ENCODE assay signal across 8 mouse cellular contexts in genomic region chr16:30511563-30512340, GRCm38 (mm10). TPM values are rescaled to one million over a fixed set of nuclear protein-coding genes. Genes with fewer than 3 reads are reported as not detected.
A peak's percentile ranks its signal among the peaks of the same experiment; 100 is the strongest.
DNase-seq lines count a peak whose midpoint lies in the region; ATAC-seq and TF ChIP-seq lines count a peak whose summit lies in the region.

No protein-coding gene starts in this region.

- no peak for TF ChIP-seq EP300 in lung, postnatal 0 days (IDR thresholded peaks at IDR 0.05)

- no peak for TF ChIP-seq CTCF in lung, postnatal 0 days (IDR thresholded peaks at IDR 0.05)

- H3K36me3 ChIP-seq in lung, postnatal 0 days (ENCODE audit: insufficient read depth, low read length) = no peaks in the 10 kb centered on the region
- H3K36me3 ChIP-seq in forebrain, embryonic 12.5 days (replicated peaks) = peaks cover 16% of the 10 kb centered on the region
- no peaks in the 10 kb centered on the region for H3K36me3 ChIP-seq in liver, embryonic 11.5 days (ENCODE audit: control insufficient read depth, insufficient read depth, low read length)
- no peaks in the 10 kb centered on the region for H3K36me3 ChIP-seq in stomach, embryonic 14.5 days (ENCODE audit: control insufficient read depth, insufficient read depth, low read length)

- H3K9me3 ChIP-seq in lung, postnatal 0 days (ENCODE audit: low read length) = no peaks in the 10 kb centered on the region
- H3K9me3 ChIP-seq in forebrain, embryonic 12.5 days = no peaks in the 10 kb centered on the region
- no peaks in the 10 kb centered on the region for H3K9me3 ChIP-seq in liver, embryonic 11.5 days (ENCODE audit: control insufficient read depth, low read length)
- no peaks in the 10 kb centered on the region for H3K9me3 ChIP-seq in stomach, embryonic 14.5 days (ENCODE audit: control insufficient read depth, low read depth, low read length)

- no peak overlapping the region for H3K4me3 ChIP-seq in lung, postnatal 0 days (ENCODE audit: low read depth, low read length)
- peak overlapping the region; percentile 63 for H3K4me3 ChIP-seq in forebrain, embryonic 12.5 days (replicated peaks)
- peak overlapping the region; percentile 63 for H3K4me3 ChIP-seq in liver, embryonic 11.5 days (ENCODE audit: low read depth, low read length)
- peak overlapping the region; percentile 54; the same call in 1 of the 2 replicates for H3K4me3 ChIP-seq in stomach, embryonic 14.5 days (ENCODE audit: low read depth, low read length)

- WGBS in lung, postnatal 0 days = 82% methylated on average over 13 of the region's 13 CpGs
- 85% methylated on average over 13 of the region's 13 CpGs for WGBS in forebrain, embryonic 12.5 days
- WGBS in liver, embryonic 11.5 days = 67% methylated on average over 13 of the region's 13 CpGs
- WGBS in stomach, embryonic 14.5 days = 76% methylated on average over 13 of the region's 13 CpGs

- peak overlapping the region; percentile 74; the same call in 1 of the 2 replicates for H3K4me2 ChIP-seq in lung, postnatal 0 days (replicated peaks; ENCODE audit: low read depth, low read length)
- peak overlapping the region; percentile 67 for H3K4me2 ChIP-seq in forebrain, embryonic 12.5 days
- H3K4me2 ChIP-seq in liver, embryonic 11.5 days = peak overlapping the region; percentile 75
- H3K4me2 ChIP-seq in stomach, embryonic 14.5 days (replicated peaks; ENCODE audit: low read depth, low read length) = peak overlapping the region; percentile 66

- peak overlapping the region; percentile 87; the same call in 1 of the 2 replicates for H3K9ac ChIP-seq in lung, postnatal 0 days (replicated peaks; ENCODE audit: low read depth)
- peak overlapping the region; percentile 70; the same call in 1 of the 2 replicates for H3K9ac ChIP-seq in forebrain, embryonic 12.5 days
- H3K9ac ChIP-seq in liver, embryonic 11.5 days (ENCODE audit: low read depth, low read length) = peak overlapping the region; percentile 83
- no peak overlapping the region for H3K9ac ChIP-seq in stomach, embryonic 14.5 days (replicated peaks; ENCODE audit: low read depth, low read length)

- H3K27ac ChIP-seq in lung, postnatal 0 days (ENCODE audit: low read length) = no peak overlapping the region
- H3K27ac ChIP-seq in forebrain, embryonic 12.5 days = no peak overlapping the region
- H3K27ac ChIP-seq in liver, embryonic 11.5 days (ENCODE audit: low read depth, low read length) = peak overlapping the region; percentile 64
- peak overlapping the region; percentile 92; the same call in 1 of the 2 replicates for H3K27ac ChIP-seq in stomach, embryonic 14.5 days (ENCODE audit: low read length)

- ATAC-seq in lung, postnatal 0 days = no peak
- no peak for ATAC-seq in forebrain, embryonic 12.5 days (ENCODE audit: low FRiP score)
- ATAC-seq in liver, embryonic 11.5 days (replicated peaks; ENCODE audit: low FRiP score) = no peak; the same call in 1 of the 2 replicates
- ATAC-seq in stomach, embryonic 14.5 days (ENCODE audit: insufficient number of reproducible peaks, insufficient read depth, low FRiP score, low read depth) = no peak

- no peaks in the 10 kb centered on the region for H3K27me3 ChIP-seq in lung, postnatal 0 days (replicated peaks; ENCODE audit: insufficient read depth, low read length)
- H3K27me3 ChIP-seq in forebrain, embryonic 12.5 days = no peaks in the 10 kb centered on the region
- no peaks in the 10 kb centered on the region for H3K27me3 ChIP-seq in liver, embryonic 11.5 days (replicated peaks; ENCODE audit: control insufficient read depth, insufficient read depth, low read length)
- H3K27me3 ChIP-seq in stomach, embryonic 14.5 days (ENCODE audit: control insufficient read depth, insufficient read depth, low read length) = no peaks in the 10 kb centered on the region

- no peak for DNase-seq in lung, postnatal 0 days (ENCODE audit: low spot score)
- DNase-seq in lung, adult 18-20 months = no peak
- DNase-seq in liver, embryonic 11.5 days (ENCODE audit: low spot score) = no peak
- DNase-seq in ovary, postnatal 10 days (ENCODE audit: low spot score) = no peak
- no peak for DNase-seq in thymus, postnatal 36 days
- no peak for DNase-seq in urinary bladder, postnatal 10 days (ENCODE audit: low spot score)

- peaks cover 7% of the 10 kb centered on the region; the same call in 1 of the 2 replicates for H3K4me1 ChIP-seq in lung, postnatal 0 days (ENCODE audit: insufficient read depth, low read depth, low read length)
- H3K4me1 ChIP-seq in forebrain, embryonic 12.5 days = peaks cover 17% of the 10 kb centered on the region
- peaks cover 30% of the 10 kb centered on the region for H3K4me1 ChIP-seq in liver, embryonic 11.5 days (replicated peaks; ENCODE audit: control insufficient read depth, insufficient read depth, low read length)
- H3K4me1 ChIP-seq in stomach, embryonic 14.5 days (ENCODE audit: control insufficient read depth, insufficient read depth, low read length) = peaks cover 24% of the 10 kb centered on the region

RNA-seq across cellular contexts. Expression of gene Tmem44, which starts 38.9 kb away (rescaled TPM):
- polyA plus RNA-seq in lung, postnatal 0 days (2015; fragmentation: Nextera tagmentation; extraction: Ambion mirVana) = 17.9 and 21.0 TPM in 2 replicates
- polyA plus RNA-seq in forebrain, embryonic 12.5 days (2016; fragmentation: Nextera tagmentation; extraction: Ambion mirVana) = 47.4 and 47.8 TPM in 2 replicates
- 3.5 and 4.1 TPM in 2 replicates for polyA plus RNA-seq in liver, embryonic 11.5 days (2014; fragmentation: Nextera tagmentation; extraction: Ambion mirVana)
- polyA plus RNA-seq in stomach, embryonic 14.5 days (2014; fragmentation: Nextera tagmentation; extraction: Ambion mirVana) = 15.2 and 16.0 TPM in 2 replicates

Comparison
In these comparisons a context has a peak if more than half of its experiments do, and no peak if none do; other contexts are left out.
1. H3K27ac ChIP-seq: peak in liver, embryonic 11.5 days (single experiment) and stomach, embryonic 14.5 days (single experiment); none in lung, postnatal 0 days (single experiment) and forebrain, embryonic 12.5 days (single experiment).
2. Peak in every context shown above with its lines, with median percentiles within 50 percentile points of each other: H3K4me2 ChIP-seq.